Mouse (Mus musculus): ENCODE measurements around the gene 1700001K19Rik.

DNA sequence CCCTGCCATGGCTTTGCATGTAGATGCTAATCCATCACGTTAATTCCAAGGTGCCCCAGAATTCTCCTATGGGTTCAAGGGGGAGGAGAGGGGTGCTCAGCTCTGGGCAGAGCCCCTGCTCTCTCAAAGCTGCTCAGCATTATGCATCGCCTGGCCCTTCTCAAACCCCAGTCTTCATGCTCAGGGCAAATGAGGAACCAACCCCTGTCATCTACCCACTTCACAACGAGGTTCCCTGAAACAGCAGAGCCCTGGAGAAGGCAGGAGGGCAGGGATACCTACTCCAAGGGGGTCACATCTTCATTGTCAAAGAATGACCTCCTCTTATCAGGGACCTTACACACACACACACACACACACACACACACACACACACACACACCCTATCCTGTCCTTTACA, 541 bp downstream of the 1700001K19Rik start:
- TF ChIP-seq POLR2A (IDR thresholded peaks at IDR 0.05; ENCODE audit: low read depth, low read length) (no peak), USF1 (IDR thresholded peaks at IDR 0.05; ENCODE audit: low read depth, low read length) (no peak), RAD21 (IDR thresholded peaks at IDR 0.05; ENCODE audit: low read depth, low read length) (no peak), NELFE (IDR thresholded peaks at IDR 0.05; ENCODE audit: low read depth, low read length) (no peak), CTCF (conservative IDR thresholded peaks at IDR 0.05 in 1 of 2, IDR thresholded peaks at IDR 0.05 in 1 of 2; ENCODE audit: low read depth in 2 of 2, low read length in 2 of 2) (no peak), E2F4 (IDR thresholded peaks at IDR 0.05; ENCODE audit: insufficient replicate concordance, low read depth, low read length) (no peak), ZKSCAN1 (IDR thresholded peaks at IDR 0.05; ENCODE audit: borderline replicate concordance, low read depth, low read length) (no peak), MAZ (IDR thresholded peaks at IDR 0.05; ENCODE audit: low read depth, low read length) (no peak), MXI1 (IDR thresholded peaks at IDR 0.05; ENCODE audit: low read depth, low read length) (no peak), TCF12 (IDR thresholded peaks at IDR 0.05; ENCODE audit: low read depth, low read length) (no peak), NRF1 (IDR thresholded peaks at IDR 0.05; ENCODE audit: low read depth, low read length) (no peak), ZC3H11A (IDR thresholded peaks at IDR 0.05; ENCODE audit: low read depth, low read length) (no peak), GABPA (IDR thresholded peaks at IDR 0.05; ENCODE audit: insufficient replicate concordance, low read depth, low read length) (no peak)

Measured in CH12.LX (cell line).